Mouse (Mus musculus) layer of hippocampus, adult 8-10 months (tissue): ENCODE results near the gene Fap. TPM values are rescaled to one million over a fixed set of nuclear protein-coding genes. Genes with fewer than 3 reads are reported as not detected.

ENCODE experiments used
- DNase-seq, 2 experiments: peaks; one replicate each; pipeline ENCODE4 v3.0.0; 2022; ENCODE audit warnings: low spot score in 2 of 2
- total RNA-seq, 4 experiments: library from RNA; stranded (reverse); gene quantifications; 2 replicates each; pipeline ENCODE4 v1.2.4; 2022

Gene Fap
- total RNA-seq, 4 experiments from 2014 or later = 0.47 to 1.2 (median 0.85) TPM

- no peak for DNase-seq
These were observed 42.8 kb downstream of the Fap start for GRCm38 (mm10) chr2:62531065-62531464.

- DNase-seq = peak; percentile 21 to 35
These were observed 47.5 kb downstream of the Fap start for GRCm38 (mm10) chr2:62526399-62526798.

GRCm38 (mm10) chr2:62517790-62518189 lies 56.1 kb downstream of the Fap start:
- DNase-seq = no peak

GRCm38 (mm10) chr2:62514477-62514876 lies 59.4 kb downstream of the Fap start:
- DNase-seq = no peak

GRCm38 (mm10) chr2:62513477-62513876 lies 60.4 kb downstream of the Fap start:
- DNase-seq = peak; percentile 64 to 74

GRCm38 (mm10) chr2:62507130-62507529 lies 66.7 kb downstream of the Fap start:
- no peak for DNase-seq

- DNase-seq = no peak
These were observed 67.4 kb downstream of the Fap start for GRCm38 (mm10) chr2:62506441-62506840.

GRCm38 (mm10) chr2:62504269-62504796 lies 69.5 kb downstream of the Fap start:
- DNase-seq = no peak

GRCm38 (mm10) chr2:62503326-62503725 lies 70.5 kb downstream of the Fap start:
- no peak for DNase-seq

GRCm38 (mm10) chr2:62502516-62502915 lies 71.4 kb downstream of the Fap start:
- DNase-seq = no peak

GRCm38 (mm10) chr2:62498821-62499220 lies 75.1 kb downstream of the Fap start:
- no peak for DNase-seq

GRCm38 (mm10) chr2:62498086-62498485 lies 75.8 kb downstream of the Fap start:
- no peak for DNase-seq

GRCm38 (mm10) chr2:62497333-62498002 lies 76.4 kb downstream of the Fap start:
- DNase-seq = no peak

- DNase-seq = no peak
These were observed 78.5 kb downstream of the Fap start for GRCm38 (mm10) chr2:62495407-62495806.

- no peak for DNase-seq
These were observed 84.0 kb downstream of the Fap start for GRCm38 (mm10) chr2:62489832-62490231.

- no peak for DNase-seq
These were observed 89.0 kb downstream of the Fap start for GRCm38 (mm10) chr2:62484906-62485305.

GRCm38 (mm10) chr2:62483550-62483949 lies 90.3 kb downstream of the Fap start, which contains the start of gene Gcg:
TSS of gene Gcg (minus strand) at chr2:62483650.
- no peak for DNase-seq

- DNase-seq = no peak
These were observed 93.3 kb downstream of the Fap start for GRCm38 (mm10) chr2:62480285-62481198.

GRCm38 (mm10) chr2:62469551-62469950 lies 104.3 kb downstream of the Fap start:
- DNase-seq = no peak

GRCm38 (mm10) chr2:62463287-62463686 lies 110.6 kb downstream of the Fap start:
- no peak for DNase-seq

GRCm38 (mm10) chr2:62462174-62462573 lies 111.7 kb downstream of the Fap start:
- DNase-seq = no peak

GRCm38 (mm10) chr2:62460815-62461450 lies 112.9 kb downstream of the Fap start:
- no peak for DNase-seq
